Mouse (Mus musculus): ENCODE measurements around the gene Rad51b. TPM values are rescaled to one million over a fixed set of nuclear protein-coding genes. Genes with fewer than 3 reads are reported as not detected.
A peak's percentile ranks its signal among the peaks of the same experiment; 100 is the strongest.

The Rad51b gene
- polyA plus RNA-seq, 1 experiment from 2014 or later = 8.0 TPM

DNA sequence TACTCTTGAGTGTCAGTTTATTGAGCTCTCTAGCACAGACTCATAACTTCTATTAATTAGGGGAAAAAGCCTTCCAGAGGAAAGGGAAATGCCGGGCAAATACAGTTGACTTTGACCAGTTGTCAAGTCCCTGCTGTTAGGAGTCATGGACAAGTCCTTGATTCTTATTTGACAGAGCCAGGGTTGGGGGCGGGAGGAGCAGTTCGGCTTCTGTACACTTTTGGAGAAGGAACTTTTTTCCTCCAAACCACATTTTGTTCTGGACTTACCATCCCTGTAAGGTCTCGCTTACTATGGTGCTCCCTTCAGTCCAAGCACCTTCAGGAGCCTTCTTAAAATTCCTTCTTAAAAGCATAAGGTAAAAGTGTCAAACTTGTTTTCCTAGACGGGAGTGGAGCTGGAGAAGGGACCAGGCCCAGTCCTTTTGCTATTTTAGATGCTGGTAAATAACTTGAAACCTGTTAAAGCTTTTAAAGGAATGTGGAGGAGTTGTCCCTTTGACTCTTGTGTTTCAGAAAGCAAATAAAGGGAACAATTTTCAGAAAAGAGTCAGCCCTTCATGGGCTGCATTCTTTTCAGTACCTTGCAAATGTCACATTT is 318.7 kb downstream of the Rad51b start:
- Histone ChIP-seq H3K27ac (ENCODE audit: low read depth) (peak overlapping the region; percentile 80), H3K9ac (no peak overlapping the region), H3K4me3 (ENCODE audit: low read depth, low read length) (no peak overlapping the region), H3K36me3 (ENCODE audit: insufficient read depth) (no peaks in the 10 kb centered on the region), H3K27me3 (ENCODE audit: insufficient read depth, low read length) (no peaks in the 10 kb centered on the region), H3K4me1 (ENCODE audit: insufficient read depth) (peaks cover 43% of the 10 kb centered on the region), H3K9me3 (ENCODE audit: low read depth, low read length) (no peaks in the 10 kb centered on the region), H3K4me2 (no peak overlapping the region)
- WGBS = 49% methylated on average over 5 of the region's 5 CpGs
- ATAC-seq (ENCODE audit: insufficient read depth) = no peak
- TF ChIP-seq CTCF (IDR thresholded peaks at IDR 0.05; ENCODE audit: low read depth) = no peak
- peak; percentile 56 for DNase-seq

DNA sequence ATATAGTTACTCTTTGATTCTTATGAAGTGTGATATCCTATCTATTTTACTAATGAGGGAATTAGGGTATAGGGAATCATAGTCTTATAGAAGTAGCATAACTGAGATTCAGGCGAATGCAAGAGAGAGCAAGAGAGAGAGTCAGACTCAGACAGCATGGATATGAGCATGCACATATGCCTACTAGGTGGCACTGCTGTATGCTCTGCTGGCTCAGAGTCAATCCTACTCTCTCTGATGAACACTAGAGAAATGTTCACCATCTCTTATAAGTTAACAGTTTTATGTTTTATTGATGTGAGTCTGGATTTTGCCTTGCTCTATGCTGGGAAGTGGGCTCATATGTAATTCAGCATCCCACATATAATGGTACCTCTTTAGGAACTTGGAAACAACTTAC is 321.9 kb downstream of the Rad51b start:
- peaks cover 24% of the 10 kb centered on the region for H3K4me1 ChIP-seq (ENCODE audit: insufficient read depth)
- 0 out of 2 replicates have a peak, but pooled peaks have one; percentile 20 for TF ChIP-seq CTCF (IDR thresholded peaks at IDR 0.05; ENCODE audit: low read depth)
- H3K36me3 ChIP-seq (ENCODE audit: insufficient read depth) = no peaks in the 10 kb centered on the region
- H3K9ac ChIP-seq = no peak overlapping the region
- no peak overlapping the region for H3K27ac ChIP-seq (ENCODE audit: low read depth)
- H3K4me3 ChIP-seq (ENCODE audit: low read depth, low read length) = no peak overlapping the region
- ATAC-seq (ENCODE audit: insufficient read depth) = no peak
- 86% methylated on average over 1 of the region's 1 CpGs for WGBS
- no peaks in the 10 kb centered on the region for H3K27me3 ChIP-seq (ENCODE audit: insufficient read depth, low read length)
- H3K9me3 ChIP-seq (ENCODE audit: low read depth, low read length) = no peaks in the 10 kb centered on the region
- H3K4me2 ChIP-seq = no peak overlapping the region
- DNase-seq = no peak

DNA sequence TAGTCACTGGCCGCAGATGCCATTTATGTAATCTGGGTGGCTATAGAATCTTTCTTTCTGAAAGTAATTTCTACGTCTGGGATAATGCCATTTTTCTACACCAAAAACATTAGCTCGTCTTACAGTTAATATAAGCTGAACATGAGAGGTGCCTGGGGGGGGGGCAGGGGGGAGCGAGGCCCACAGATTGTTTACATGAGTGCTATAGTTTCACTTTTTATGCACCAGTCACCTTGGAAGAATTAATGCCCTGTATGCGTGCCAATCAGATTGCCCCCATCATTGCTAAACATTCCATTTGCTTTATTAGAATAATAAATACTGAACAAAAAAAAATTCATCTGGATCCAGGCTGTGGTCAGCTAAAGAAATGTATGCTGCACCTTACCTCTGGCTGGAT is 323.6 kb downstream of the Rad51b start:
- Histone ChIP-seq H3K36me3 (ENCODE audit: insufficient read depth) (no peaks in the 10 kb centered on the region), H3K4me2 (no peak overlapping the region), H3K27me3 (ENCODE audit: insufficient read depth, low read length) (no peaks in the 10 kb centered on the region), H3K9ac (no peak overlapping the region), H3K27ac (ENCODE audit: low read depth) (0 out of 2 replicates have a peak overlapping the region, but pooled peaks have one; percentile 30), H3K9me3 (ENCODE audit: low read depth, low read length) (no peaks in the 10 kb centered on the region), H3K4me3 (ENCODE audit: low read depth, low read length) (no peak overlapping the region), H3K4me1 (ENCODE audit: insufficient read depth) (peaks cover 12% of the 10 kb centered on the region; the same call in 1 of the 2 replicates)
- ATAC-seq (ENCODE audit: insufficient read depth) (no peak), DNase-seq (no peak)
- 44% methylated on average over 5 of the region's 5 CpGs for WGBS
- TF ChIP-seq CTCF (IDR thresholded peaks at IDR 0.05; ENCODE audit: low read depth) = no peak

DNA sequence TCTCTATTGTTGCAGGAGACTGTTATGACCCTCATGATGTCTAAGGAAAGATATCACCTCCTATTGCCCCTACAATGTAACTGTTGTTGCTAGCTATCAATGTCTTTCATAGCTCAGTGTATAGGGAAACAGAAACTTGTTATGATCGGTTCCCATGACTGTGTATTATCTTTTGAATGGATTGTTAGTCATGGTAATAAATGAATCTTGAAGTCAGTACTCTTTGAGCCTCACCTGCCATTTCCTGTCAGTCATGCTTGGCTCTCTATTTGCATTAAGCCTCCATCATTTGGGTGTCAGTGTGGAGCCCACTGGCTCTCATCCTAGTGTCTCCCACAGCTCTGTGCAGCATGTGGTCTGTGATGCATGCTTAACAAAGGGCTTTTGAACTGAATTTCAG is 326.2 kb downstream of the Rad51b start:
- Histone ChIP-seq H3K9ac (no peak overlapping the region), H3K9me3 (ENCODE audit: low read depth, low read length) (no peaks in the 10 kb centered on the region), H3K27ac (ENCODE audit: low read depth) (no peak overlapping the region), H3K36me3 (ENCODE audit: insufficient read depth) (no peaks in the 10 kb centered on the region), H3K4me1 (ENCODE audit: insufficient read depth) (peaks cover 12% of the 10 kb centered on the region; the same call in 1 of the 2 replicates), H3K4me3 (ENCODE audit: low read depth, low read length) (no peak overlapping the region), H3K27me3 (ENCODE audit: insufficient read depth, low read length) (no peaks in the 10 kb centered on the region), H3K4me2 (no peak overlapping the region)
- no peak for DNase-seq
- 80% methylated on average over 1 of the region's 1 CpGs for WGBS
- no peak for ATAC-seq (ENCODE audit: insufficient read depth)
- TF ChIP-seq CTCF (IDR thresholded peaks at IDR 0.05; ENCODE audit: low read depth) = no peak

DNA sequence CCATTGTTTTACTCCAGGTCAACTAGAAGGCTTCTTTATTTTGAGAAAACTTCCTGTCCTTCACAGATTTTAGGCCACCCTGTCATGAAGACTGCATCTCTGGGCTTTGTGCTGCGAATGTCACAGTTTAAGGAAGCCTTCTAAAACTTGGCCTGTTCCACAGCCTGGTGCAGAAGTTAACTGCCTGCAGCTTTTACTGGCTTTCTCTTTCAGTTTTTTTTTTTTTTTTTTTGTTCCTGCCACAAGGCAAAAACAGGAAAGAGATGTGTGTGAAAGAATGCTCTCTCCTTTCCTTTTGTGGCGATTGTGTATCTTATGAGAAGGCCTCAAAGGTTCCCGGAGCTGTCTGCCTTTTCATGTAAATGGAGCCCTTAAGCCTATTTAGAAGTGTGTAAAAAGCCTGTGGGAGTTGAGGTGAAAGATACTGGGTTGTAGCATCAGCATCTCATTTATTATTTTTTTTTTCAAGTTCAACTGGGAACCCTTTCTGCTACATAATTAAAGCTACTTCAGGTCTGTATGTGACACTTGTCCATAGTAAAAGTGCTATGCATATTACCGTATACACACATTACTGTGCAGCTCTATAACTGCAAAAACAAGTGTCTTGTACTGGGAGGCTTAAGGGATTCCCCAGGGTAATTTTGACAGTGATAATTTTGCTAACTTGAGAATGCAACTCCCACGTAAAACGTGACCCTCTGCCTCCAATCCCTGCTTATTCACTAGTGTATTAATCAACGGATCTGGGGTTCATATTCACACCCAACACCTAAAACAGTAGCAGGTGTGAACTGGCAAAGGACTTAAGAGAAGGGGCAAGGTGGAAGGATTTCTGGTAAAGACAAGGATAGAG is 328.8 kb downstream of the Rad51b start:
- no peaks in the 10 kb centered on the region for H3K36me3 ChIP-seq (ENCODE audit: insufficient read depth)
- H3K4me1 ChIP-seq (ENCODE audit: insufficient read depth) = peaks cover 10% of the 10 kb centered on the region; the same call in 1 of the 2 replicates
- H3K4me2 ChIP-seq = no peak overlapping the region
- peak overlapping the region; percentile 84 for H3K27ac ChIP-seq (ENCODE audit: low read depth)
- no peak for TF ChIP-seq CTCF (IDR thresholded peaks at IDR 0.05; ENCODE audit: low read depth)
- ATAC-seq (ENCODE audit: insufficient read depth) (no peak), DNase-seq (peak; percentile 61)
- no peak overlapping the region for H3K4me3 ChIP-seq (ENCODE audit: low read depth, low read length)
- no peak overlapping the region for H3K9ac ChIP-seq
- 40% methylated on average over 7 of the region's 7 CpGs for WGBS
- no peaks in the 10 kb centered on the region for H3K9me3 ChIP-seq (ENCODE audit: low read depth, low read length)
- no peaks in the 10 kb centered on the region for H3K27me3 ChIP-seq (ENCODE audit: insufficient read depth, low read length)

DNA sequence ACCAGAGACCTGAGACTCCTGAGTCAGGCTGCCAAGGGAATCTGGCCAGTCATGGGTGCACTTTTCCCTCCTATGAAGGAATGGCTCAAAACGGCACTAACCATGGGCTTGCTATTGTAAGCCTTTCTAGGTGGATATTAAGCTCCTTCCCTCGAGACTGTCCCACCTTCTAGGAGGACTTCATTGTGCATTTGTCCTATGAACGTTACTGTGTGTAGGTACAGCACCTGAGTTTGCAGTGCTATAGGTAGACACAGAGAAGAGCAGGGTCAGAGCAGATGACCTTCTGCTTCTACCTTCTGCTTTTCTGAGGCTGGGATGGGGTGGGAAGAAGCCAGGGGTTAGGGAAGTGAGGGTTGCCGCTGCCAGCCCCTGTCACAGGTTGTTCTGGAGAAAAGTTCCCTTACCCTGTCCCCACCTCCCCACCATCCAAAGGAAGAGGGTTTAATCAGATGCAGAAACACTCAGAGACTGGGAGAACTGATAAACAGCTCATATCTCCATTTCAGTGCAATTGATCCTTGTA is 329.5 kb downstream of the Rad51b start:
- Histone ChIP-seq H3K4me3 (ENCODE audit: low read depth, low read length) (no peak overlapping the region), H3K27ac (ENCODE audit: low read depth) (peak overlapping the region; percentile 84; the same call in 1 of the 2 replicates), H3K4me2 (no peak overlapping the region), H3K27me3 (ENCODE audit: insufficient read depth, low read length) (no peaks in the 10 kb centered on the region), H3K4me1 (ENCODE audit: insufficient read depth) (peaks cover 9% of the 10 kb centered on the region; the same call in 1 of the 2 replicates), H3K9ac (no peak overlapping the region), H3K9me3 (ENCODE audit: low read depth, low read length) (no peaks in the 10 kb centered on the region), H3K36me3 (ENCODE audit: insufficient read depth) (no peaks in the 10 kb centered on the region)
- ATAC-seq (ENCODE audit: insufficient read depth) (no peak), DNase-seq (no peak)
- 66% methylated on average over 4 of the region's 4 CpGs for WGBS
- TF ChIP-seq CTCF (IDR thresholded peaks at IDR 0.05; ENCODE audit: low read depth) = no peak

Measured in lung, embryonic 14.5 days (tissue).